Mouse (Mus musculus) left cerebral cortex, postnatal 25 days (tissue): ENCODE data around the gene Irs4. TPM values are rescaled to one million over a fixed set of nuclear protein-coding genes. Genes with fewer than 3 reads are reported as not detected.

Experiments used
- DNase-seq, 2 experiments: peaks; one replicate each; pipeline ENCODE4 v3.0.0; 2022; ENCODE audit warnings: low spot score in 2 of 2, mixed read lengths in 1 of 2
- intact Hi-C: fragments of 180-260 bp; cut with DNase I; formaldehyde crosslinking; loops from one replicate; pipeline ENCODE4 v1.15.1; 2025
- total RNA-seq, 2 experiments: library from RNA; stranded (reverse); gene quantifications; 2 replicates each; pipeline ENCODE4 v1.2.3; 2021

Irs4 gene
- total RNA-seq: 1 to 10 TPM in 1 of 2 experiments, under 1 TPM in 1; 0.76 to 1.1 TPM

GRCm38 (mm10) chrX:141724937-141725918 is at the start of gene Irs4:
TSS of gene Irs4 (minus strand) at chrX:141725263.
- intact Hi-C loops: no loop called here
- DNase-seq: no peak

DNA sequence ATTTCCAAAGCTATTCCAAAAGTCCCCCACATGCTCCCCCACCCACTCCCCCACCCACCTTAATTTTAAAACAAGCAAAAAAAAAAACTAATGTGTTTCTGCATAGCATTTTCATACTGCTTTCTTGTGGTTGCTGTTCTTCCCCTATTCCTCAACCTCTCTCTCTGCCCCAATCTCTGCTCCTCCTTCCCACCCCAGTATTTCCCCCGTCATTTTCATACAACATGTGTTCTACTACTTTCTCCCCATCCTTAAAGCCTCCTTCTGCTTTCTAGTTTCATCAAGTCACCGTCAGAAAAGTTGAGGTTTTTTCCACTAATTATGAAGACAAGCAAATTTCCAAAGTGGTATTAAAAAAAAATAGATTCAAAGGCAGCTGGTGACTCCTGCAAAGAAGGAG is 25.3 kb upstream of the Irs4 start:
- DNase-seq: no peak
- intact Hi-C loops: no loop called here

GRCm38 (mm10) chrX:141729570-141729969 is 4.5 kb upstream of the Irs4 start:
- intact Hi-C loops: no loop called here
- no peak for DNase-seq

DNA sequence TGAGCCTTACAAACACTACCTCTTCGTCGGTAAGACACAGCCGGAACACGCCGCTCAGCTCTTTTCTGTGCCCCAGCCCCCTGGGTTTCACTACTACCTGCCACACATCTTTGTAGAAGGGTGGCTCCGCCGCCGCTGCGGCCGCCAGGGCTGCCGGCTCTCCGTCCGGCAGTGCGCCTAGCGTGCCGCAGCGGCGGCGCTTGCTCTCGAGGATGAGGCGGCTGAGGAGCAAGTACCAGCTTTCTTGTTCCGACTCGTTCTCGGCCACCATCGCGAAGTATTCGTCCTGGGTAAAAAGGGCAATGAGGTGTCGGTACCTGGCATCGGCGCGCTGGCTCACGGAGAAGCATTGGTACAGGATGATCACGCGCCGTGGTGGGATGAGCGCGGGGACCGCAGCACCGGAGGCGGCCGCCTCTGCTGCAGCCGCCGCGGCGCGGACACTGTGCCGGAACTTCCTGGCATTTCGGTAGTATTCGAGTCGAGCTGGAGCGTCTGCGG is 622 bp downstream of the Irs4 start:
- no peak for DNase-seq
- intact Hi-C loops: no loop called here

DNA sequence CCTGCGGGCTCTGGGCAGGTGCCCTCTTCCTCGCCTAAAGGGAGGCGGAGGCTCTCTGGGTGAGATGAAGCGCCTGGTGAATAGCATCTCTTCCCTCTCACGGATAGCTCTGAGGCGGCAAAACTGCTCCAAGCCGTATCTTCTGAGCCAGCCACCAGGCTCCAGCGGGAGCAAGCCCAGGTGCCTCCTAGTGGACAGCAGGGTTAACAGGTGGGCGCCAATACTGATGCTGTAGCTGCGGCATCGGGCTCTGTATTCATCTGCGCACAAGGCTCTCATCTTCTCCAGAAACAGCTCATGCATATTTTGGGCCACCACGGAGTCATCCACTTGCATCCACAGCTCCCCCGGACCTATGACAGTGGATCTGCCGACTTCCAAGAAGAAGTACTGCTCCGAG is 1.1 kb downstream of the Irs4 start:
- intact Hi-C loops: no loop called here
- no peak for DNase-seq

DNA sequence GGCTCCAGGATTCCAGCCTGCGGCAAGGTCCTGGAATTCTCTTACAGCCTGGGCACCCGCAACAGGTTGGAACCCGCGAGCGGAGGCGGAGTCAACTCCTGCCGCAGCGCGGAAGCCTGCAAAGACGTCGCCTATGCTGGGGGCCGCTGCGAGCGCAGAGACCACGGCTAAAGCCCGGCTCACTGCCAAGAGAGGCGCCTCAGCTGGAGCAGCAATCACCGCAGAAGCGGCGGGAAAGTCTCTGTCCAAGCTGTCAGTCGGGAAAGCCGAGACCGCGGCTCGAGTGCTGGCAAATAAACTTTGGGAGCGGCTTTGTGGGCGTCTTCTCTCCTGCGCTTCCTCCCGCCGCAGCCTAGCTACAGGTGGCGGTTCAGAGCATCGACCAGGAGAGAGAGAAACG is 3.3 kb downstream of the Irs4 start:
- intact Hi-C loops: no loop called here

More for the DNA sequence above, 3.3 kb downstream of the Irs4 start:
- no peak for DNase-seq

Other genes with a start within 250 kb of the Irs4 start
- gene Col4a5, start 249.9 kb downstream of the Irs4 start, total RNA-seq: 1 to 10 TPM; 3.3 to 3.9 TPM
- not detected for gene Gm15294, start 150.0 kb upstream of the Irs4 start, total RNA-seq